Mouse (Mus musculus) neural tube, embryonic 15.5 days (tissue): ENCODE results near the gene Nfkb1. TPM values are rescaled to one million over a fixed set of nuclear protein-coding genes. Genes with fewer than 3 reads are reported as not detected.

ENCODE experiments used
- ATAC-seq: fragments of 200-750 bp; cut with Nextera tagmentation; 2 replicates; pipeline ENCODE4 v1.8.0; 2017; ENCODE audit warnings: mild to moderate bottlenecking, moderate TSS enrichment, moderate library complexity; ENCODE audit not compliant: low FRiP score
- H3K27ac ChIP-seq: fragments of 300-500 bp; sonication (generic); replicated peaks from 2 replicates; pipeline ENCODE4 v1.5.1; 2015; ENCODE audit warnings: mild to moderate bottlenecking, inconsistent platforms
- H3K27me3 ChIP-seq: fragments of 300-500 bp; sonication (generic); replicated peaks from 2 replicates; pipeline ENCODE4 v1.6.1; 2015; ENCODE audit warnings: inconsistent platforms
- H3K36me3 ChIP-seq: fragments of 300-500 bp; sonication (generic); 2 replicates; pipeline ENCODE4 v1.6.1; 2015; ENCODE audit warnings: inconsistent platforms
- H3K4me1 ChIP-seq: fragments of 300-500 bp; sonication (generic); 2 replicates; pipeline ENCODE4 v1.6.1; 2015; ENCODE audit warnings: inconsistent platforms
- H3K4me2 ChIP-seq: fragments of 300-500 bp; sonication (generic); 2 replicates; pipeline ENCODE4 v1.6.1; 2015; ENCODE audit warnings: inconsistent platforms, mild to moderate bottlenecking, moderate library complexity
- H3K4me3 ChIP-seq: fragments of 300-500 bp; sonication (generic); replicated peaks from 2 replicates; pipeline ENCODE4 v1.5.1; 2015; ENCODE audit warnings: mild to moderate bottlenecking, inconsistent platforms
- H3K9ac ChIP-seq: fragments of 300-500 bp; sonication (generic); replicated peaks from 2 replicates; pipeline ENCODE4 v1.6.1; 2015; ENCODE audit warnings: mild to moderate bottlenecking, inconsistent platforms
- H3K9me3 ChIP-seq: fragments of 300-500 bp; sonication (generic); replicated peaks from 2 replicates; pipeline ENCODE4 v1.6.1; 2016; ENCODE audit warnings: inconsistent platforms
- WGBS: fragments of 180-500 bp; shearing (Covaris S2); methylation state at CpG from one replicate; pipeline ENCODE4 v1.1.7; 2015; ENCODE audit warnings: mixed read lengths; 5-methylcytosine and 5-hydroxymethylcytosine counted together
- polyA plus RNA-seq: library from polyadenylated mRNA; unstranded; fragments of >200 nt; fragmentation: Nextera tagmentation; extraction: Ambion mirVana; gene quantifications from 2 replicates; pipeline ENCODE4 v1.2.1, GENCODE M21; 2015

Nfkb1 gene
- polyA plus RNA-seq, 1 experiment from 2014 or later = 7.7 TPM

DNA sequence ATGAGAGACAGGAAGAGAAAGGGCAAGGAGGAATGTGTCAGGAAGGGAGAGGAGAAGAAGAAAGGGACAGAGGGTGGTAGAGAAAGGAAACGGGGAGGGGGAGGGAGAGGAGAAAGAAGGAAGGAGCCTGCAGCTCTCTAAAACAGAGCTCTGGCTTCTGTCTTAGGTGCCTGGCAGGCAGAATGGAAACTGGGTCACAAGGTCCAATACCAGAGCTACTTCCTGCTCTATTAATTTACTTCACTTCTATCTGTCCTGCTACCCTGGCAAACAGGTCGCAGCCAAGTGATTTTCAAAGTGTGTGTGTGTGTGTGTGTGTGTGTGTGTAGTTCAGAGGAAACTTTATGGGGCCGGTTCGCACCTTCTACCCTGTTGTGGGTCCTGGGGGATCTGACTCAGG lies 112.2 kb downstream of the Nfkb1 start:
- H3K9ac ChIP-seq = no peak overlapping the region
- no peak for ATAC-seq
- H3K4me1 ChIP-seq = peaks cover 6% of the 10 kb centered on the region
- no peak overlapping the region for H3K4me2 ChIP-seq
- H3K27ac ChIP-seq = no peak overlapping the region
- H3K9me3 ChIP-seq = no peaks in the 10 kb centered on the region
- no peak overlapping the region for H3K4me3 ChIP-seq
- H3K27me3 ChIP-seq = no peaks in the 10 kb centered on the region
- H3K36me3 ChIP-seq = peaks cover 3% of the 10 kb centered on the region; the same call in 1 of the 2 replicates
- 66% methylated on average over 4 of the region's 4 CpGs for WGBS

DNA sequence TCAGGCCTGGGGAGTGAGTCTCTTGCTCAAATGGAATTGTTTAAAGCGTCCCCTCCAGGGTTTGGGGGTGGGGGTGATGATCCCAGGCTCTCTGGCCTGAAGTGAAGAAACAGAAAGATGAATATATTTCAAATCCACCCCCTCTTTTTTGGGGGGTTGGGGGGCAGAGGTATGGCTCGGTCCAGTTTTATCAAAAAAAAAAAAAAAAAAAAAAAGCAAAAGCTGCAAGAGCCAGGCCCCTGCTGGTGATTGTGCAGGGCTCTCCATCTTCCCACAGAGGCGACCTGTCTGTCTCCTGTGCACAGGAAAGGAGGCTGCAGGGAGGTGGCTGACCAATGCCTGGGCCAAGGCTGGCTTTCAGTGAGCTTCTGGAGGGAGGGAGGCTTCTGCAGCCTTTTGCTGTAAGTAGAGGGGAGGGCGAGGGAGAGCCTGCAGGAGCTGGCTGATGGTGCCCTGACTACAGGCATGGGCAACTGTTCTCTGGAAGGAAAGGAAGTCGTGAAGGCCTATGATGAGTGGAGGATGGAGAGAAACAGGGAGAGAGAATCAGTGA lies 112.7 kb downstream of the Nfkb1 start:
- Histone ChIP-seq H3K36me3 (no peaks in the 10 kb centered on the region), H3K4me3 (no peak overlapping the region), H3K4me2 (no peak overlapping the region), H3K9ac (no peak overlapping the region), H3K27me3 (no peaks in the 10 kb centered on the region), H3K9me3 (no peaks in the 10 kb centered on the region), H3K4me1 (peaks cover 6% of the 10 kb centered on the region), H3K27ac (no peak overlapping the region)
- 75% methylated on average over 5 of the region's 5 CpGs for WGBS
- ATAC-seq = no peak

DNA sequence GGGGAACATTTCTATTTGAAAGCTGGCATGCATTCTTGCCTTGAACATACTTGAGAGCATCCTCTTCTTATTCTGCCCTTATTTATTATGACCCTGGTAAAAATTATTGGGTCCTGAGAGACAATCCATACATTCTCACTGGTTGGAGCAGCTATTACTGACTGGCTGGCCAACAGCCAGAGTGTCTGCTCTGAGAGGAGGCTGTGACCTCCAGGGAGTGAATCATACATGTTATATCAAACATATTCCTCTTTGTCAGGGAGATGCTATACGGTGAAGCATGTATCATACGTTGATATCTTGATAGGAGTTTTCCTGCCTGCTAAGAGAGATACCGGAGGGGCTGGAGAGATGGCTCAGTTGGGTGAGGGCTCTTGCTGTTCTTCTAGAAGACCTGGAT lies 116.2 kb downstream of the Nfkb1 start:
- no peaks in the 10 kb centered on the region for H3K4me1 ChIP-seq
- H3K36me3 ChIP-seq = no peaks in the 10 kb centered on the region
- no peaks in the 10 kb centered on the region for H3K27me3 ChIP-seq
- H3K27ac ChIP-seq = no peak overlapping the region
- H3K4me2 ChIP-seq = no peak overlapping the region
- 87% methylated on average over 3 of the region's 3 CpGs for WGBS
- H3K9ac ChIP-seq = no peak overlapping the region
- H3K4me3 ChIP-seq = no peak overlapping the region
- ATAC-seq = no peak
- no peaks in the 10 kb centered on the region for H3K9me3 ChIP-seq

DNA sequence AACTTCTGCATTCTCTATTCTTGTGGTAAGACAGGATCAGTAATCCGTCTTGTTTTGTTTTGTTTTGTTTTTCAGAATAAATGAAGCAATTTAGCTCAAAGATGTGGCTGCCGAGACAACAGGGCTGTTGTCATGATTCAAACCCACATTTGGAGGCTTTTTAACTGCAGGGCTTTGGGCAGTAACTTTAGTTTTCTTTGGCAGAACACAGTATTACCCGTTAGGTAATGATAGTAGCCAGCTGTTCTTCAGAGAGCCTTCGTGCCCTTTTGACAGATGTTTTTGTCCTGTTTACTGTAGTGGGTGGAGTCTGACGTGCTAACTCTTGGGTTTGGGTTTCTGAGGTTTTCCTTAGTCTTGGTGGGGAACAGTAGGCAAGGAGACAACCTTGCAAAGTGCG lies 118.3 kb downstream of the Nfkb1 start:
- H3K4me1 ChIP-seq = no peaks in the 10 kb centered on the region
- H3K9ac ChIP-seq = no peak overlapping the region
- no peak overlapping the region for H3K27ac ChIP-seq
- no peaks in the 10 kb centered on the region for H3K36me3 ChIP-seq
- no peak for ATAC-seq
- no peaks in the 10 kb centered on the region for H3K9me3 ChIP-seq
- no peaks in the 10 kb centered on the region for H3K27me3 ChIP-seq
- no peak overlapping the region for H3K4me2 ChIP-seq
- H3K4me3 ChIP-seq = no peak overlapping the region
- 50% methylated on average over 6 of the region's 6 CpGs for WGBS

DNA sequence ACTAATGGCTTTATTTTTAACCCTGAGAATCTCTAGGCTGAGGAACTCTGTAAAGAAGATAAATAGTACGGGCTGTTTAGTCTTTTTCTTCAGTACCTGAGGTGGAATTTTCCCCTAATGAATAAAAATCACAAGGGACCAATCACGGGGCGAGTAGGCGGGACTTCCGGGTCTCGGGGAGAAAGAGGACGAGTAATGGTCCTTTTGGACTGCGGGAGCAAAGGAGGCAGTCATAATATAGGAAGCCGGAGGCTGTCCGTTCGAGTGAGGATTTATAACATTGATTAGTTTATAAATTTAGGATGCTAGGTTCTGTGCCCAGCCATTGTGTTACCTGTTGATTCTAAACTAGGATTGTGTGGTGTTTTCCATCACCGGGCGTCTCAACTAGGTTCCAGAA lies 119.8 kb downstream of the Nfkb1 start:
- Histone ChIP-seq H3K4me2 (peak overlapping the region; percentile 17; the same call in 1 of the 2 replicates), H3K27ac (no peak overlapping the region), H3K27me3 (no peaks in the 10 kb centered on the region), H3K9ac (no peak overlapping the region), H3K36me3 (no peaks in the 10 kb centered on the region), H3K9me3 (no peaks in the 10 kb centered on the region), H3K4me3 (0 out of 2 replicates have a peak overlapping the region, but pooled peaks have one; percentile 10), H3K4me1 (no peaks in the 10 kb centered on the region)
- no peak for ATAC-seq
- 69% methylated on average over 13 of the region's 13 CpGs for WGBS

DNA sequence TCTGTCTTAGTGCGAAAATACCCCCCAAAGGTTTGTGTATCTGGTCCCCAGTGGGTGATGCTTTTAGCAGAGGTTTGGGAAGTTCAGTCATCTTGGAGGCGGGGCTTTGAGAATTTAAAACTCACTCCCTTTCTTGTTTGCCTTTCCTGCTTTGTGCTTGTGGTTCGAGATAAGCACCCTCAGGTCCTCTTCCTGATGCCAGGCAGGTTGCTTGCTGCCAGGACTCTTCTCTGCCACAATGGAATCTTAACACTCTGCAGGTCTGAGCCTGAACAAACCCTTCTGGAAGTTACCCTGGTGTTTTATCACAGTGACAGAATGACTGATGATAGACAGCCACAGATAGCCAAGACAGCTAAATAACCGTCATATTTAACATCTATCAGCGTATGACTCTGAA lies 122.7 kb downstream of the Nfkb1 start:
- Histone ChIP-seq H3K27me3 (no peaks in the 10 kb centered on the region), H3K36me3 (no peaks in the 10 kb centered on the region), H3K9me3 (no peaks in the 10 kb centered on the region), H3K4me3 (no peak overlapping the region), H3K27ac (no peak overlapping the region), H3K4me2 (no peak overlapping the region), H3K9ac (no peak overlapping the region), H3K4me1 (no peaks in the 10 kb centered on the region)
- ATAC-seq = no peak
- 82% methylated on average over 5 of the region's 5 CpGs for WGBS

DNA sequence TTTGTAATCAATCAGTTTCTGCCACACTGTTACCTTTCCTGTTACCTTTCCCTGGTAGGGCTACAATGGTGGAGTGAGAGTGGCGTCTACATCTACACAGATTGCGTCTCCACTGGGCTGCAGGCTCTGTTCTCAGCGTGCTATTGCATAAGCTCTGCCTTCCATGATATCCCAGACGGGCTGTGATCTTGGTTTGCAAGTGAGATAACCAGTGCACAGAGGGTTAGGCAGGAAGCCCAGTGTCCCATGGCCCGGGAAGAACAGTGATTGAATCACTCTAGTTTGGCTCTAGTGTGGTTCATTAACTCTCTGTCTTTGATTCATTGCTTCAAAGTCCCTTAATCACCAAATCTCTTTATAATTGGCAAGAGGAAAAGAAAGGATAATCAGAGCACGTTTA lies 123.5 kb downstream of the Nfkb1 start:
- H3K4me1 ChIP-seq = no peaks in the 10 kb centered on the region
- no peaks in the 10 kb centered on the region for H3K27me3 ChIP-seq
- no peaks in the 10 kb centered on the region for H3K9me3 ChIP-seq
- no peak for ATAC-seq
- H3K36me3 ChIP-seq = no peaks in the 10 kb centered on the region
- 77% methylated on average over 6 of the region's 6 CpGs for WGBS
- no peak overlapping the region for H3K4me3 ChIP-seq
- no peak overlapping the region for H3K4me2 ChIP-seq
- no peak overlapping the region for H3K27ac ChIP-seq
- no peak overlapping the region for H3K9ac ChIP-seq

DNA sequence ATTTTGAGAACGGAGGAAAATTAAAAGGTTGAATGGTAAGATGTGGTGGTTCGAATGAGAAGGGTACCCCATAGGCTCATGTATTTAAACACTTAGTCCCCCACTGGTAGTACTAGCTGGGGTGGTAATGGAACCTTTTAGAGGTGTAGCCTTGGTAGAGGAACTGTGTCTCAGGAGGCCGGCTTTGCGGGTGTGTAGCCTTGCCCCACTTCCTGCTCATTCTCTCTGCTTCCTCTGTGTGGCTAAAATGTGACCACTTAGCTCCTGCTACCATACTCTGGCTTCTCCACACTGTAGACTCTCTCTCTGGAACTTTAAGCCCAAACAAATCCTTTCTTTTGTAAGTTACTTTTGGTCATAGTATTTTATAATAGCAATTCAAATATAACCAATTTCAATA lies 126.0 kb downstream of the Nfkb1 start:
- Histone ChIP-seq H3K4me2 (no peak overlapping the region), H3K9me3 (no peaks in the 10 kb centered on the region), H3K4me3 (no peak overlapping the region), H3K27ac (no peak overlapping the region), H3K36me3 (no peaks in the 10 kb centered on the region), H3K4me1 (no peaks in the 10 kb centered on the region), H3K27me3 (no peaks in the 10 kb centered on the region), H3K9ac (no peak overlapping the region)
- ATAC-seq = no peak
- WGBS = 87% methylated on average over 4 of the region's 4 CpGs

DNA sequence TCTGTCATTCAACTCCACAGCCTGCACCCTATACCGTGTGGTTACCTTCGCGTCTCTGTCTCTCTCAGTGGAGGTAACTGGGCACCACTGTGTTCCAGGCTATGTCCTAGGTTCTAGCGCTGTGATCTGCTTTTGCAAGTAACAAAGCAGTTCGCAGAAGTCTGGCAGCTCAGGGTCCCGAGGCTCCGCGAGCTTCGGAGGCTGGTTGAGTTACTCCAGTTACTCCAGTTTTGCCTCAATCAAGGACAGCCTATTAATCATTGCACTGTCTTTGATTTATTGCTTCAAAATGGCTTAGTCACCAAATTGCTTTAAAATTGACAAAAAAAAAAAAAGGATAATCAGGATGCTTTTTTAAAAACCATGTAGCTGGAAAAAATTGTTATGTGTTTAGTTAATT lies 126.6 kb downstream of the Nfkb1 start:
- Histone ChIP-seq H3K9ac (no peak overlapping the region), H3K4me3 (no peak overlapping the region), H3K9me3 (no peaks in the 10 kb centered on the region), H3K27ac (no peak overlapping the region), H3K4me2 (no peak overlapping the region), H3K36me3 (no peaks in the 10 kb centered on the region), H3K27me3 (no peaks in the 10 kb centered on the region), H3K4me1 (no peaks in the 10 kb centered on the region)
- no peak for ATAC-seq
- 92% methylated on average over 9 of the region's 9 CpGs for WGBS

DNA sequence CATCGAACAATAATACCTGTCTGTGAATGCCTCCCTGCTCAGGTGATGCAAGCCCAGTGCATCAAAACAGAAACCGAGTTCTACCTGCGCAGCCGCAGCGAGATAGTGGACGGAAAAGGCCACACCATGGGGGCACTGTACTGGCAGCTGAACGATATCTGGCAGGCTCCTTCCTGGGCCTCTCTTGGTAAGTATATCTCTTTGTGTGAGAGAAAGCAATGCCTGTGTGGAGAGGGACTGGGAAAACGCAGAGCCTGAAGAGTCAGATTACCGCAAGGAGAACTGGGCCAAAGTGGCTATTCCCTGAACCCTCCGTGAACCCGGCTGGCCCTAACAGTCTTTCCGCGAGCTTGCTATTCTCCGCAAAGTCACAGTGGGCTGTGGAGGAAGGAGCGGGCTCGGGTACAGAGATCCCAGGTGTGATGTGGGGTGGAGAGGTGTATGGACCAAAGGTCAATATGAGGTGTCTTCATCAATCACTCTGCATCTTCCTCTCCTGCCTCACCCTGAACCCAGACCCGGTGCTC lies 128.1 kb downstream of the Nfkb1 start:
- no peaks in the 10 kb centered on the region for H3K4me1 ChIP-seq
- H3K9ac ChIP-seq = no peak overlapping the region
- 94% methylated on average over 17 of the region's 17 CpGs for WGBS
- H3K9me3 ChIP-seq = no peaks in the 10 kb centered on the region
- no peaks in the 10 kb centered on the region for H3K36me3 ChIP-seq
- no peaks in the 10 kb centered on the region for H3K27me3 ChIP-seq
- no peak overlapping the region for H3K4me2 ChIP-seq
- no peak overlapping the region for H3K27ac ChIP-seq
- no peak overlapping the region for H3K4me3 ChIP-seq
- ATAC-seq = no peak

DNA sequence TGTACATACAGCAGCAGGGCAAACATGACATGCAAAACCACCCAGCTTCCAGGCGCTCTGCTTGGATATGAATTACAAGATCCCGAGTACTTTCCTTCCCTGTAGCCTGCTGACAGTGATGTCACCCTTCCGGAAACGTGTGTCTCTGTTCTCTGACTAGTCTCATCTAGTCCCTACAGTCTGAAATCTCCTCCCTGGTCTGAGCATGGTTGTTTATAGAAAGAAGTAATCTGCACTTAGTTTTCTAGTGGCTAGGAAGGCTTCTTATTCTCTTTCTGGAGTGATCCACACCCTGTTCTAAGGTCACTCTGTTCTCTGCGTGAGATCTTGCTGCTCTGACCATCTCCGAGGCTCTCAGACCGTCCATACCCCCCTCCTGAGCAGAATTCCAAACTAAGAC lies 129.3 kb downstream of the Nfkb1 start:
- Histone ChIP-seq H3K9me3 (no peaks in the 10 kb centered on the region), H3K36me3 (no peaks in the 10 kb centered on the region), H3K27ac (no peak overlapping the region), H3K9ac (no peak overlapping the region), H3K4me3 (no peak overlapping the region), H3K4me1 (no peaks in the 10 kb centered on the region), H3K27me3 (no peaks in the 10 kb centered on the region), H3K4me2 (no peak overlapping the region)
- no peak for ATAC-seq
- 77% methylated on average over 7 of the region's 7 CpGs for WGBS

DNA sequence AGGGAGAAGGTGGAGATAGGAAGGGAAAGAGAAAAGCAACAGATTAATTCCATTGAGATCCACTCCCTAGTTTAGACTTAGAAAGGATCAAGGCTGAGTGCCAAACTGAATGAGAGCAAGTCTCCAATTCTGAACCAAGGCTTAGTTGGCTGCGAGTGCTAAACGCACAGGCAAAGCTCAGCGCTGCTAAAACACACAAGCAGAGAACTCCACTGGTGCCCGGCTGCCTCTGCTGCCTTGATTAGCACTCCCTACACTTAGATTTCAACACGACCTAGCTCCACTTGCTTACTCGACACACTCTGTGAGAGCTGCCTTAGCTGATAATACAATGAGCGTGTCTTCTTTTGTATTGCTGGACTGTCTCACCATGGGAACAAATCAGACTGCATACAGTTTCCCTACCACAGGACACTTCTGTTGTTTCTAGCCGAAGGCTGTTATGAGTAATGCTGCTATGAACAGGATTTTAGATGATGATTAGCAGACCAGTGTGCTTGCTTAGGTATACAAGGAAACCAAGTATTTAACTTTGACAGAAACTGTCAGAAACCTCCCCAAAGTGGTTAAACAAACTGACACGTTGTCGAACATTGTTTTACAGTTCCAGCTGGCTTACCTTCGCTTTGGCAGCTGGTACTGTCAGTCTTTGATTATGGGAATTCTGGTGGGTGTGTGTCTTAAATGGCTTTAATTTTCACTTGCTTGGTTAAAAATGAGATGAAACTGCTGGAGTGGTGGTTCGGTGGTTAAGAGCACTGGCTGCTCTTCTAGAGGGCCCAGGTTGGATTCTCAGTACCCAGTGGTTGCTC lies 134.3 kb downstream of the Nfkb1 start:
- Histone ChIP-seq H3K36me3 (no peaks in the 10 kb centered on the region), H3K9ac (no peak overlapping the region), H3K4me3 (no peak overlapping the region), H3K9me3 (no peaks in the 10 kb centered on the region), H3K27ac (no peak overlapping the region), H3K27me3 (no peaks in the 10 kb centered on the region), H3K4me2 (no peak overlapping the region), H3K4me1 (no peaks in the 10 kb centered on the region)
- no peak for ATAC-seq
- WGBS = 89% methylated on average over 12 of the region's 12 CpGs
